Mouse (Mus musculus) stomach, embryonic 16.5 days (tissue): ENCODE results near the gene Rps3a1. TPM values are rescaled to one million over a fixed set of nuclear protein-coding genes. Genes with fewer than 3 reads are reported as not detected.
"Not testable (repeated sequence)": the region's sequence is repeated elsewhere in the genome, so short reads cannot be mapped to it uniquely, and the experiment has no call there.

ENCODE experiments used
- ATAC-seq: fragments of 200-750 bp; cut with Nextera tagmentation; 2 replicates; pipeline ENCODE4 v1.8.0; 2017; ENCODE audit warnings: moderate number of reproducible peaks, moderate TSS enrichment; ENCODE audit not compliant: insufficient read depth, low FRiP score
- H3K27ac ChIP-seq: fragments of 300-500 bp; sonication (generic); 2 replicates; pipeline ENCODE4 v1.5.1; 2014; ENCODE audit warnings: low read length
- H3K27me3 ChIP-seq: fragments of 300-500 bp; sonication (generic); 2 replicates; pipeline ENCODE4 v1.6.1; 2014; ENCODE audit warnings: low read length, control low read depth, mixed read lengths; ENCODE audit not compliant: control insufficient read depth, insufficient read depth
- H3K36me3 ChIP-seq: fragments of 300-500 bp; sonication (generic); 2 replicates; pipeline ENCODE4 v1.6.1; 2014; ENCODE audit warnings: low read length; ENCODE audit not compliant: control insufficient read depth, insufficient read depth
- H3K4me1 ChIP-seq: fragments of 300-500 bp; sonication (generic); 2 replicates; pipeline ENCODE4 v1.6.1; 2014; ENCODE audit warnings: low read length, control low read depth, mixed read lengths; ENCODE audit not compliant: control insufficient read depth, insufficient read depth
- H3K4me2 ChIP-seq: fragments of 300-500 bp; sonication (generic); 2 replicates; pipeline ENCODE4 v1.6.1; 2014; ENCODE audit warnings: low read depth, low read length, mixed read lengths
- H3K4me3 ChIP-seq: fragments of 300-500 bp; sonication (generic); replicated peaks from 2 replicates; pipeline ENCODE4 v1.5.1; 2014; ENCODE audit warnings: mild to moderate bottlenecking, low read length
- H3K9ac ChIP-seq: fragments of 300-500 bp; sonication (generic); 2 replicates; pipeline ENCODE4 v1.6.1; 2014; ENCODE audit warnings: low read length
- H3K9me3 ChIP-seq: fragments of 300-500 bp; sonication (generic); replicated peaks from 2 replicates; pipeline ENCODE4 v1.6.1; 2016; ENCODE audit warnings: low read length, control low read depth; ENCODE audit not compliant: control insufficient read depth
- WGBS: fragments of 180-500 bp; shearing (Covaris S2); extraction: QIAGEN DNeasy Blood & Tissue Kit; methylation state at CpG from one replicate; pipeline ENCODE4 v1.1.7; 2014; 5-methylcytosine and 5-hydroxymethylcytosine counted together
- polyA plus RNA-seq: library from polyadenylated mRNA; unstranded; fragments of >200 nt; fragmentation: Nextera tagmentation; extraction: Ambion mirVana; gene quantifications from 2 replicates; pipeline ENCODE4 v1.2.1, GENCODE M21; 2015

Rps3a1 gene
- polyA plus RNA-seq, 1 experiment from 2014 or later = 1,216 TPM

DNA sequence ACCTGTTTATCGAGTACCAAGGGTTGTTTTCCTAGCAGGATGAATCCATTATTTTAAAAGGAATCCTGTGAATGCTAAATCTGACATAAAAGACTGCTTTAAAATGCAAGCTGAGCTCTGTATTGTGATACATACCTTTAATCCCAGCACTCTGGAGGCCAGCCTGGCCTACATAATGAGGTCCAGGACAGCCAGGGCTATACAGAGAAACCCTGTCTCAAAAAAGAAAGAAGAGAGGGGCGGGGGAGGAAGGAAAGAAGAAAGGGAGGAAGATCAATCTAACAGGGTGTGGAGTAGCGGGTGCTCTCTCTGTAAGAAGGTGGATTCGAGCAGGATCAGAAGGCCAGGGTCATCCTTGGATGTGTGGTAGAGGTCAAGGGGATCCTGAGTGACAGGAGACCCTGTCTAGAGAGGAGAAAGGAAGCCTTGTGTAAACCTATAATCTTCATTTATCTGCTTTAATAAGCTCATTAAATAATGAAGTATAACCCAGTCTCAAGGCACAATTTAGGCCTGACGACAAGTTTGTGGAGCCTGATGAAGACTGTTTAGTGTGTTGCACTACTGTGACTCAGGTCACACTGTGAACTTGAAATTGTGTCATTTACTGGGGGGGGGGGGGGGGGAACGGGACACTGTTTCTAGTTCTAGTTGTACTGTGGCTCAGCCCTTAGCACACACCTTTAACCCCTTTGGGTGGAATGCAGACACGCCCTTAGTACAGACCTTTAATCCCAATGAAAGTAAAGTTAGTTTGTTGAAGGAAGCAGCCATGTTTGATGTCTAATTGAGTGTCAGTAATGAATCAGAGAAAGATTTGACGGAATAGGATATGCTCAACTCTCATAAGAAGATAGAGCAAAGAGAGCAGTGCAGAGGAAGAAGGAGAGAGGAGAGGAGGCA is 34.6 kb downstream of the Rps3a1 start:
- no peaks in the 10 kb centered on the region for H3K9me3 ChIP-seq
- no peak for ATAC-seq
- WGBS = 71% methylated on average over 8 of the region's 8 CpGs

DNA sequence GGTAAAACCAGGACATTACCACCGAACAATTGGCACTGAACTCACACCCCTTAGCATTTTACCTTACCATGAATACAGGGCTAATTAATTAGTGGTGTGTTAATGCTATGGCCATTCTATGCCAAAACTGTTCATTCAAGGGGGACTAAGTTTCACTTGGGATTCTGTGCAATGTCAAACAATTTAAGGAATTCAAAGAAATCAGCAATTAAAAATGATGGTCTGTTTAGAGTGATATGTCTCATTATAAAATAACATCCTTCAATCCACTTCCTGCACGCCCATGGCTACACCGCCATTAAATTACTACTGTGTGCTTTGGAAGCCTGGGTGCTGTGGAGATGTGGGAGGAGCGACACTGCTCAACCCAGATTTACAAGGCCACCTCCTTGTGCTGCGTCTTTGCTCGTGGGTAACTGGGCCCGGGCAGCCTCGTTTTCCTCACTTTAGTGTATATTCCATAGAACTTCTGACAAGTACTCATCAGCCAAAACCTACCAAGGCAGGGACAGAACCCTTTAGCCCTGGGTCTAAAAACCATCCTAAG is 36.3 kb downstream of the Rps3a1 start:
- no peak for ATAC-seq
- H3K4me3 ChIP-seq = no peak overlapping the region
- H3K9me3 ChIP-seq = no peaks in the 10 kb centered on the region
- 0 out of 2 replicates have a peak, but pooled peaks cover 5% of the 10 kb centered on the region for H3K36me3 ChIP-seq
- peaks cover 5% of the 10 kb centered on the region; the same call in 1 of the 2 replicates for H3K4me1 ChIP-seq
- H3K9ac ChIP-seq = no peak overlapping the region
- no peaks in the 10 kb centered on the region for H3K27me3 ChIP-seq
- no peak overlapping the region for H3K27ac ChIP-seq
- no peak overlapping the region for H3K4me2 ChIP-seq
- 91% methylated on average over 8 of the region's 8 CpGs for WGBS

More for the DNA sequence above, 34.6 kb downstream of the Rps3a1 start:
- Histone ChIP-seq H3K27me3 (no peaks in the 10 kb centered on the region), H3K9ac (no peak overlapping the region), H3K4me3 (no peak overlapping the region), H3K4me2 (no peak overlapping the region), H3K27ac (no peak overlapping the region), H3K36me3 (0 out of 2 replicates have a peak, but pooled peaks cover 5% of the 10 kb centered on the region), H3K4me1 (peaks cover 5% of the 10 kb centered on the region; the same call in 1 of the 2 replicates)

DNA sequence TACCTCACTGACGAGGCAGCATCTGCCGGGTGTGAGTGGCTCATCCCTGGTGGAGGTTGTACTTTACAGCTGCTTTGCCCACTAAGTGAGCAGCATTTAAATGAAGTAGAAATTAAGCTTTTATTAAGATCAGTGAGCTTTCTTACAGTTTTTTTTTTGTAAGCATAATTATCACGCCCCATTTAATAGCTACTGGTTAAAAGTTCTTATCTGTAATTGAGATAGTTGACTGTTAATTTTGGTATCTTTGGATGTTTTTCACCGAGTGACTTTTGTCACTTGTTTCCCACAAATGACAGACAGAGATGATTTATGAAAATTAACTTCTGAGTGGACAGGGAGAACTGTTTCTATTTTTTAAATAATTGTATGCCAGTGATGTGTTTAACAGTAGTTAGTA is 37.6 kb downstream of the Rps3a1 start:
- WGBS = 75% methylated on average over 4 of the region's 4 CpGs
- ATAC-seq = no peak
- H3K27ac ChIP-seq = no peak overlapping the region
- peaks cover 1% of the 10 kb centered on the region; the same call in 1 of the 2 replicates for H3K4me1 ChIP-seq
- H3K9ac ChIP-seq = no peak overlapping the region
- H3K4me3 ChIP-seq = no peak overlapping the region
- 0 out of 2 replicates have a peak, but pooled peaks cover 5% of the 10 kb centered on the region for H3K36me3 ChIP-seq
- no peaks in the 10 kb centered on the region for H3K9me3 ChIP-seq
- no peak overlapping the region for H3K4me2 ChIP-seq
- no peaks in the 10 kb centered on the region for H3K27me3 ChIP-seq

DNA sequence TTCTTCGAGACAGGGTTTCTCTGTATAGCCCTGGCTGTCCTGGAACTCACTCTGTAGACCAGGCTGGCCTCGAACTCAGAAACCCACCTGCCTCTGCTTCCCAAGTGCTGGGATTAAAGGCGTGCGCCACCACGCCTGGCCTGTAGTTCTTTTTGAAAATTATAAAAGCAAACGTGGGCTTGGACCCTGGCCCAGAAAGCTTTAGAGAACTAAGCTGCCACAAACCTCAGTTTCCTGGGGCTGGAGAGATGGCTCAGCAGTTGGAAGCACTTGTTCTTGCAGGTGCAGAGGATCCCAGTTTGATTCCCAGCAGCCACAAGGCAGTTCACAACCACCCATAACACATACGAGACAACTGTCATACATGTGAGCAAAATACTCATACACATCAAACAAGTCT is 38.1 kb downstream of the Rps3a1 start:
- H3K36me3 ChIP-seq = not testable (repeated sequence)

DNA sequence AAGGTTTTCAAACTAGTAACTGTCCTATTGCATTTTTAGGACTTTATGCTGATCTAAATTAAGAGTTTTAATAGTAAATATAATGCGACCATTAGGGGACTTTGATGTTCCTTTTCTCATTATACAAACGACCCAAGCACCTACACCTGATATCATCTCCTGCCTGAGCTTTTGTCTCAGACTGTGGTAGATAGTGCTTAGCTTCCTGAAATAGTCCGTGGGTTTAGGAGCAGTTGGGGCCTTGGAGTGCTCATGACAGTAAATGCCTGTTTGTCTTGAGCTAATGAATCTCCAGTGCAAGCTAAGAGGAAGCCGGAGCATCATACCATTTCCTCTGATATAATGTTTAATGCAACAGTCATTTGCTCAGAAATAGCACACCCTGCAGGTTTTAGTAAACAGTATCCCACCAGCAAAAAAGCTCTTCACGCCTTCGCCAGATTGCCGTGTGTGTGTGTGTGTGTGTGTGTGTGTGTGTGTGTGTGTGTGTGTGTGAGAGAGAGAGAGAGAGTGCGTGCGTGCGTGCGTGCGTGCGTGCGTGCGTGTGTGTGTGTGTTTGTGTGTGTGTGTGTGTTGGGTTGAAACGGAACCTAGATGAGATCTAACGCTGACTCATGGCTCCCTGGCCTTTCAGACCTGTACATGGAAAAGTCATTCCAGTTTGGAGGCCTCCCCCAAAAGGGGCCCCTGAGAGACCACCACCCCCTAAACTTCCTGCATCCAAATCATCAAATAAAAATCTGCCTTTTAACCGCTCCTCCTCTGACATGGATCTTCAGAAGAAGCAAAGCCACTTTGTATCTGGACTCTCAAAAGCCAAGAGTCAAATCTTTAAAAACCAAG is 38.8 kb downstream of the Rps3a1 start:
- no peak overlapping the region for H3K27ac ChIP-seq
- no peaks in the 10 kb centered on the region for H3K27me3 ChIP-seq
- H3K9ac ChIP-seq = no peak overlapping the region
- 0 out of 2 replicates have a peak, but pooled peaks cover 9% of the 10 kb centered on the region for H3K36me3 ChIP-seq
- no peaks in the 10 kb centered on the region for H3K9me3 ChIP-seq
- no peak for ATAC-seq
- no peak overlapping the region for H3K4me2 ChIP-seq
- no peak overlapping the region for H3K4me3 ChIP-seq
- H3K4me1 ChIP-seq = no peaks in the 10 kb centered on the region
- WGBS = 76% methylated on average over 18 of the region's 18 CpGs

More for the DNA sequence above, 38.1 kb downstream of the Rps3a1 start:
- not testable (repeated sequence) for H3K27ac ChIP-seq, H3K4me1 ChIP-seq, H3K9me3 ChIP-seq, H3K27me3 ChIP-seq, ATAC-seq, H3K4me2 ChIP-seq, H3K9ac ChIP-seq, H3K4me3 ChIP-seq
- WGBS = 86% methylated on average over 7 of the region's 7 CpGs

DNA sequence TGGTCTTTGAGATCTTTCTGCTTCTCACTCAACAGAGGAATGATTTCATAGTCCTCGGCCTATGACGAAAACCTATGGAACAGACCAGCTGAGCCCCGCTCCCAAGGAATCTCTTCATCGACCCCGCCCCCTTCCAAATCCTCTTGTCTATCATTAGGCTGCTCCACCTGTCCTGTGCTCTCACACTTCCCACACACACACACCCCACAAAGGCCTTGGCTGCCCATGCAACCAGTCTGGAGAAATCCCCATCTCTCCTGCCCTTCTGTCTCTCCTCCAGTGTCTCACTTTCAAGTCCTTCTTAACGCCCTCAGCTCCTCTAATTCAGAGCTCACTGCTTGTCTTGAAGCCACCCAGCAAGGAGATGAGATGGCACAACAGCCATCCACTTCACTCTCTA is 40.5 kb downstream of the Rps3a1 start:
- Histone ChIP-seq H3K27ac (no peak overlapping the region), H3K4me1 (no peaks in the 10 kb centered on the region), H3K36me3 (0 out of 2 replicates have a peak, but pooled peaks cover 3% of the 10 kb centered on the region), H3K4me3 (no peak overlapping the region), H3K9me3 (no peaks in the 10 kb centered on the region), H3K9ac (no peak overlapping the region), H3K4me2 (no peak overlapping the region), H3K27me3 (no peaks in the 10 kb centered on the region)
- no peak for ATAC-seq
- 87% methylated on average over 6 of the region's 6 CpGs for WGBS

DNA sequence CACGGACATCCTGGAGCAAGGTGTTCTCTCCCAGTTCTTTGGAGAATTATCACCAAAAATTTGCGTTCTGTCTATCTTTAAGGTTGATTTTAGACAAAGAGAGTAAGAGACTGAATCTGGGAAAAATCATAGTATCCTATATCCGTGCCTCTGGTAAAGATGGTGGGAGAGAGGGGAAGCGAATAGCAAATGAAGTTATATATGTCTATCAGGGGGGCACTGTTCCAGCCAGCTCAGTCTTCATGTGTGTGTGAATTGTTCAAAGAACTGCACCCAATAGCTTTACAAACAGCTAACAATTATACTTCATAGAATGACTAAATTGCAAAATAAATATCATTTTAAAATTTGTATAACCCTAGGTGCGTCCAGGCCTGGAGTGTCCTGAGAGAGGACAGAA is 48.6 kb downstream of the Rps3a1 start:
- Histone ChIP-seq H3K9me3 (no peaks in the 10 kb centered on the region), H3K36me3 (peaks cover 9% of the 10 kb centered on the region; the same call in 1 of the 2 replicates), H3K4me3 (no peak overlapping the region), H3K27me3 (no peaks in the 10 kb centered on the region), H3K27ac (no peak overlapping the region), H3K4me1 (no peaks in the 10 kb centered on the region), H3K4me2 (no peak overlapping the region), H3K9ac (no peak overlapping the region)
- no peak for ATAC-seq
- WGBS = 84% methylated on average over 5 of the region's 5 CpGs

DNA sequence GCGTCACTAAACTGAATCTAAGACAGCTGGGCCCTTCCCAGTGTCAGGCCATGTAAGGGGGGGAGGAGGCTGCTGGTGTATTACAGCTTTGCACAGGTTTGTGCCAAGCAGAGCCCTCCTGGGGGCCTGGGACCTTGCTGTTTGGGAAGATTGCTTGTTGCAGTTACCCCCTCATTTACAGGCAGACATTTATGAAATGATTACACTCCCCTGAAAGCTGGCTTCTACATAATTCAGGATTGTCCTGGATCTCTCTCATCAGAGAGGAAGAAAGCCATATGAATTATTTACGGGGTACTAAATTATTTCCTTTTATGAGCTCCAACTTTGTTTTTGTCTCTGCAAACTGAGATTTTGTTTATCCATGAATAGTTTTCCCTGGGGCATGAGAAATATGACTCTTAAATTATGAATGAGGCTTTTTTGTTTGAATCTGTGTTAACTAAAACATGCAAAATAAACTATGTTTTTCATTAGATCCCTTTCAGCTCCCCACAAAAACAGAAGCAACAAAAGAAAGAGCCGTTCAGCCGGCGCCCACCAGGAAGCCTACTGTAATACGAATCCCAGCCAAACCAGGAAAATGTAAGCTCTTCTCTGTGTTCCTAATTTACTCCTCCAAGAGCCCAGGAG is 49.2 kb downstream of the Rps3a1 start:
- Histone ChIP-seq H3K27me3 (no peaks in the 10 kb centered on the region), H3K4me3 (no peak overlapping the region), H3K36me3 (peaks cover 8% of the 10 kb centered on the region; the same call in 1 of the 2 replicates), H3K9me3 (no peaks in the 10 kb centered on the region), H3K4me1 (no peaks in the 10 kb centered on the region), H3K4me2 (no peak overlapping the region), H3K9ac (no peak overlapping the region), H3K27ac (no peak overlapping the region)
- ATAC-seq = no peak
- 51% methylated on average over 6 of the region's 6 CpGs for WGBS
